Mouse (Mus musculus): ENCODE data around the gene Osbpl5. TPM values are rescaled to one million over a fixed set of nuclear protein-coding genes. Genes with fewer than 3 reads are reported as not detected.
A peak's percentile ranks its signal among the peaks of the same experiment; 100 is the strongest.
"Not testable (repeated sequence)": the region's sequence is repeated elsewhere in the genome, so short reads cannot be mapped to it uniquely, and the experiment has no call there.

Osbpl5 gene
- polyA plus RNA-seq, 2 experiments, result 1.3 to 1.6 TPM

GRCm38 (mm10) chr7:143681566-143681965 lies 75.2 kb downstream of the Osbpl5 start:
- no peaks in the 10 kb centered on the region for H3K36me3 ChIP-seq (replicated peaks; ENCODE audit: control insufficient read depth, insufficient read depth, low read depth)
- no peak for DNase-seq (ENCODE audit: low read depth in 3 of 3, low spot score in 3 of 3)
- peaks cover 3% of the 10 kb centered on the region for H3K27me3 ChIP-seq (ENCODE audit: control insufficient read depth, insufficient read depth, low read length)
- H3K4me3 ChIP-seq (ENCODE audit: insufficient read depth in 1 of 2, low read depth in 2 of 2, low read length in 2 of 2), result no peak overlapping the region
- H3K4me2 ChIP-seq (ENCODE audit: low read depth), result no peak overlapping the region
- H3K9me3 ChIP-seq (ENCODE audit: control insufficient read depth, low read length), result no peaks in the 10 kb centered on the region
- no peak for ATAC-seq (ENCODE audit: insufficient read depth)
- H3K4me1 ChIP-seq (replicated peaks; ENCODE audit: control insufficient read depth in 2 of 2, insufficient read depth in 2 of 2, low read length in 1 of 2), result no peaks in the 10 kb centered on the region
- TF ChIP-seq EP300 (IDR thresholded peaks at IDR 0.05; ENCODE audit: low read depth) (no peak), CTCF (IDR thresholded peaks at IDR 0.05; ENCODE audit: low read depth) (no peak)
- WGBS (ENCODE audit: insufficient replicate concordance), result 62% methylated on average over 1 of the region's 1 CpGs
- no peak overlapping the region for H3K27ac ChIP-seq
- no peak overlapping the region for H3K9ac ChIP-seq (replicated peaks)

DNA sequence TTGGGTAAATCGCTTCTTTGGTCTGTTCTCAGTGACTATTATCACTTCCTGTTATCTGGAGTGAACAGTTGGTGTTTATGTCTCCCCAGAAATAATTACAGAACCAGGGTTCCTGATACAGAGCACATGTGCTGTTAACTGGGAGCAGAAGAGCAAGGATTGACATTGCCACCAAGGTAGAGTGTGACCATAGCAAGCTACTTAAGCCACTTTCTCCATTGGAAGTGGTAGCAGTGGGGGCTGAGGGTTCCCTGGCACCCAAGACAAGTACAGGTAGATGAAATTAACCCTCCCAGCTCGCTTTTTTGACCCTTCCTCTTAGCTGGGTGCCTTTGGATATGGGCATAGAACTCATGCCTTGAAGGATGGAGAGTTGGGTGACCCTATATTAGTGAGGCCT lies 75.9 kb downstream of the Osbpl5 start:
- not testable (repeated sequence) for H3K9me3 ChIP-seq (ENCODE audit: control insufficient read depth, low read length); H3K36me3 ChIP-seq (replicated peaks; ENCODE audit: control insufficient read depth, insufficient read depth, low read depth); H3K4me1 ChIP-seq (replicated peaks; ENCODE audit: control insufficient read depth in 2 of 2, insufficient read depth in 2 of 2, low read length in 1 of 2); H3K27me3 ChIP-seq (ENCODE audit: control insufficient read depth, insufficient read depth, low read length); H3K4me3 ChIP-seq (ENCODE audit: insufficient read depth in 1 of 2, low read depth in 2 of 2, low read length in 2 of 2); DNase-seq (ENCODE audit: low read depth in 3 of 3, low spot score in 3 of 3); H3K9ac ChIP-seq (replicated peaks); H3K27ac ChIP-seq; ATAC-seq (ENCODE audit: insufficient read depth); H3K4me2 ChIP-seq (ENCODE audit: low read depth)
- WGBS (ENCODE audit: insufficient replicate concordance), result 24% methylated on average over 2 of the region's 2 CpGs

- WGBS (ENCODE audit: insufficient replicate concordance), result 61% methylated on average over 2 of the region's 2 CpGs
- DNase-seq (ENCODE audit: low read depth in 3 of 3, low spot score in 3 of 3); H3K27ac ChIP-seq; H3K4me1 ChIP-seq (replicated peaks; ENCODE audit: control insufficient read depth in 2 of 2, insufficient read depth in 2 of 2, low read length in 1 of 2); H3K36me3 ChIP-seq (replicated peaks; ENCODE audit: control insufficient read depth, insufficient read depth, low read depth); H3K4me3 ChIP-seq (ENCODE audit: insufficient read depth in 1 of 2, low read depth in 2 of 2, low read length in 2 of 2); ATAC-seq (ENCODE audit: insufficient read depth); H3K27me3 ChIP-seq (ENCODE audit: control insufficient read depth, insufficient read depth, low read length); H3K9me3 ChIP-seq (ENCODE audit: control insufficient read depth, low read length); H3K9ac ChIP-seq (replicated peaks); H3K4me2 ChIP-seq (ENCODE audit: low read depth): not testable (repeated sequence)
These were observed 77.1 kb downstream of the Osbpl5 start for GRCm38 (mm10) chr7:143679650-143680049.

DNA sequence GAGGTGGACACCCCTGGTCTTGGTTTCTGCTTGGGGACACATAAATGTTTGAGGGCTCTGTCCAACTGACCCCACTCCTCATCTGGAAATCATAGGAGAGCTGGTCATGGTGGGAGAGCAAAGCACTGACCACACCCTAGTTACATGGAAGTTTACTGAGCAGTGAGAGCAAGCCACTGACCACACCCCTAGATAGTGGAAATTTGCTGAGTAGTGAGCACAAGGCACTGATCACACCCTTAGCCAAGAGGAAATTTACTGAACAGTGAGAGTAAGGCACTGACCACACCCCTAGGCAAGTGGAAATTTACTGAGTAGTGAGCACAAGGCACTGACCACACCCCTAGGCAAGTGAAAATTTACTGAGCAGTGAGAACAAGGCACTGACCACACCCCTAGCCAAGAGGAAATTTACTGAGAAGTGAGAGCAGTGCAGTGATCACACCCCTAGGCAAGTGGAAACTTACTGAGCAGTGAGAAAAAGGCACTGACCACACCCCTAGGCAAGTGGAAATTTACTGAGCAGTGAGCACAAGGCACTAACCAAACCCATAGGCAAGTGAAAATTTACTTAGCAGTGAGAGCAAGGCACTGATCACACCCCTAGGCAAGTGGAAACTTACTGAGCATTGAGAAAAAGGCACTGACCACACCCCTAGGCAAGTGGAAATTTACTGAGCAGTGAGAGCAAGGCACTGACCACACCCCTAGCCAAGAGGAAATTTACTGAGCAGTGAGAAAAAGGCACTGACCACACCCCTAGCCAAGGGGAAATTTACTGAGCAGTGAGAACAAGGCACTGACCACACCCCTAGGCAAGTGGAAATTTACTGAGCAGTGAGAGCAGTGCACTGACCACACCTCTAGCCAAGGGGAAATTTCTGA lies 90.1 kb downstream of the Osbpl5 start:
- Histone ChIP-seq H3K4me1 (replicated peaks; ENCODE audit: control insufficient read depth in 2 of 2, insufficient read depth in 2 of 2, low read length in 1 of 2) (peaks cover 0 to 10% of the 10 kb centered on the region in 2 experiments; a peak in 2 of 4 replicates), H3K4me2 (ENCODE audit: low read depth) (no peak overlapping the region), H3K9me3 (ENCODE audit: control insufficient read depth, low read length) (no peaks in the 10 kb centered on the region), H3K27ac (no peak overlapping the region), H3K9ac (replicated peaks) (no peak overlapping the region), H3K4me3 (ENCODE audit: insufficient read depth in 1 of 2, low read depth in 2 of 2, low read length in 2 of 2) (no peak overlapping the region), H3K27me3 (ENCODE audit: control insufficient read depth, insufficient read depth, low read length) (no peaks in the 10 kb centered on the region), H3K36me3 (replicated peaks; ENCODE audit: control insufficient read depth, insufficient read depth, low read depth) (no peaks in the 10 kb centered on the region)
- DNase-seq (ENCODE audit: low read depth in 3 of 3, low spot score in 3 of 3) (peak in 1 of 3 experiments; percentile 26), ATAC-seq (ENCODE audit: insufficient read depth) (no peak)
- no peak for TF ChIP-seq EP300 (IDR thresholded peaks at IDR 0.05; ENCODE audit: low read depth)
- TF ChIP-seq CTCF (IDR thresholded peaks at IDR 0.05; ENCODE audit: low read depth), result no peak

DNA sequence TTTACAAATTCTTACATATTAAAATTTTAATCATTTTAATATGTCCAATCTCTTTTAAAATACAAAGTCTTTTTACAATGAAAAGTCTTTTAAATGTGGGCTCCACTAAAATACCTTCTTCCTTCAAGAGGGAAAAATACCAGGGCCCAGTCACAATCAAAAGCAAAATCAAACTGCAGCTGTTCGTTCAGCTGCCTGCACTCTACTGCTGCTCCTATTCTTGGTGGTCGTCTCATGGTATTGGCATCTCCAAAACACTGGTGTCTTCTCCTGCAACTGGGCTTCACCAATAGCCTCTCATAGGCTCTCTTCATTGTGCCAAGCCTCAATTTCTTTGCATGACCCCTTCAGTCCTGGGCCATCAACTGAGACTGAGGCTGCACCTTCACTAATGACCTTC lies 93.3 kb downstream of the Osbpl5 start:
- no peaks in the 10 kb centered on the region for H3K9me3 ChIP-seq (ENCODE audit: control insufficient read depth, low read length)
- no peak overlapping the region for H3K4me2 ChIP-seq (ENCODE audit: low read depth)
- no peaks in the 10 kb centered on the region for H3K36me3 ChIP-seq (replicated peaks; ENCODE audit: control insufficient read depth, insufficient read depth, low read depth)
- 52% methylated on average over 2 of the region's 2 CpGs for WGBS (ENCODE audit: insufficient replicate concordance)
- no peak for TF ChIP-seq CTCF (IDR thresholded peaks at IDR 0.05; ENCODE audit: low read depth)
- no peak for TF ChIP-seq EP300 (IDR thresholded peaks at IDR 0.05; ENCODE audit: low read depth)
- ATAC-seq (ENCODE audit: insufficient read depth) (no peak), DNase-seq (ENCODE audit: low read depth in 3 of 3, low spot score in 3 of 3) (no peak)
- H3K27me3 ChIP-seq (ENCODE audit: control insufficient read depth, insufficient read depth, low read length), result no peaks in the 10 kb centered on the region
- H3K27ac ChIP-seq, result no peak overlapping the region
- peaks cover 0 to 10% of the 10 kb centered on the region in 2 experiments; a peak in 2 of 4 replicates for H3K4me1 ChIP-seq (replicated peaks; ENCODE audit: control insufficient read depth in 2 of 2, insufficient read depth in 2 of 2, low read length in 1 of 2)
- H3K4me3 ChIP-seq (ENCODE audit: insufficient read depth in 1 of 2, low read depth in 2 of 2, low read length in 2 of 2), result no peak overlapping the region
- no peak overlapping the region for H3K9ac ChIP-seq (replicated peaks)

Data from liver, embryonic 14.5 days (tissue).